Mouse (Mus musculus): ENCODE data around the gene Gm29866. TPM values are rescaled to one million over a fixed set of nuclear protein-coding genes. Genes with fewer than 3 reads are reported as not detected.
"Not testable (repeated sequence)": the region's sequence is repeated elsewhere in the genome, so short reads cannot be mapped to it uniquely, and the experiment has no call there.

Gene Gm29866
- polyA plus RNA-seq (2012; rRNA removed): not detected in 2 replicates

GRCm38 (mm10) chrY:20993557-20993956 lies at the start of gene Gm29866:
Gene Gm29866 (minus strand): TSS chrY:20993657.
- not testable (repeated sequence) for H3K27me3 ChIP-seq (ENCODE audit: control insufficient read depth, insufficient read depth, low read length); H3K4me1 ChIP-seq (ENCODE audit: control insufficient read depth, insufficient read depth, insufficient read length, low read length); H3K4me3 ChIP-seq (ENCODE audit: low read depth, low read length); H3K27ac ChIP-seq (ENCODE audit: insufficient read depth, low read depth, low read length); H3K36me3 ChIP-seq (ENCODE audit: control insufficient read depth, insufficient read depth, low read length)
- WGBS: no CpG with 5 or more reads among the region's 6 CpGs

Other genes with a start within 250 kb of the Gm29866 start
- gene Gm20909, start 170.9 kb upstream of the Gm29866 start, polyA plus RNA-seq (2012; rRNA removed): not detected in 2 replicates
- not detected in 2 replicates for gene Gm20865, start 247.9 kb upstream of the Gm29866 start, polyA plus RNA-seq (2012; rRNA removed)

Measured in small intestine, adult 2 months (tissue).